Mouse (Mus musculus) bone marrow macrophage, adult 2 months (primary cell): ENCODE data around the gene Rapgef5. TPM values are rescaled to one million over a fixed set of nuclear protein-coding genes. Genes with fewer than 3 reads are reported as not detected.
A peak's percentile ranks its signal among the peaks of the same experiment; 100 is the strongest.

Source experiments
- H3K27ac ChIP-seq: 2 replicates; pipeline ENCODE4 v1.5.1; 2012; ENCODE audit warnings: low read depth, low read length; ENCODE audit not compliant: insufficient read depth
- H3K4me1 ChIP-seq: 2 replicates; pipeline ENCODE4 v1.6.1; 2012; ENCODE audit warnings: low read length; ENCODE audit not compliant: control insufficient read depth, insufficient read depth
- H3K4me3 ChIP-seq: 2 replicates; pipeline ENCODE4 v1.5.1; 2012; ENCODE audit warnings: mild to moderate bottlenecking, low read length, moderate library complexity; ENCODE audit not compliant: insufficient read depth
- CTCF ChIP-seq: IDR thresholded peaks from 2 replicates; pipeline ENCODE4 v1.5.1; 2012; ENCODE audit warnings: low read depth, mild to moderate bottlenecking, low read length, moderate library complexity
- POLR2A ChIP-seq: IDR thresholded peaks from 2 replicates; pipeline ENCODE4 v1.6.1; 2012; ENCODE audit warnings: mild to moderate bottlenecking, low read depth, low read length, borderline replicate concordance
- polyA plus RNA-seq: library from polyadenylated mRNA; stranded (reverse); fragments of >200 nt; gene quantifications from 2 replicates; pipeline ENCODE4 v1.2.4, GENCODE M21; 2012; ENCODE audit not compliant: missing spikeins, insufficient read depth, insufficient read length

Rapgef5 gene
- polyA plus RNA-seq, 1 experiment: 28.7 TPM

DNA sequence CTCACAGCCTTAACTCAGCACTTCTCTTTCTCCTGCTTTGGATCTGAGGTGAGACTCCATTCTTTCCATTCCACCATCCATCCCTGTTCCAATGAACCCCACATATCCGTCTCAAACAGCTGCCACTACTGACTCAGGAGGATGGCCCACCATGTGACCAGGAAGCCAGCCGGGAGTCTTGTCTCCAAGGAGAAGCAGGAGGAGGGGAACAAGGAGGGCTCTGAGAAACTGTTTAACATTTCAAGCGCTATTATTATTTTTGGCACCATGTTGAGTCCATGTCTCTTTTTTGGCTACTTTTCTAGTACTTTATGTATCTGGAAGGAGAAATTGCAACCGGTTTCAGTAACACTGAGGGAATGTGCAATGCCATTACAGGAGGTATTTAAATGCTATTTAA is 15.1 kb upstream of the Rapgef5 start:
- Histone ChIP-seq H3K4me3 (no peak overlapping the region), H3K27ac (no peak overlapping the region), H3K4me1 (peaks cover 13% of the 10 kb centered on the region)
- no peak for TF ChIP-seq CTCF
- no peak for TF ChIP-seq POLR2A

DNA sequence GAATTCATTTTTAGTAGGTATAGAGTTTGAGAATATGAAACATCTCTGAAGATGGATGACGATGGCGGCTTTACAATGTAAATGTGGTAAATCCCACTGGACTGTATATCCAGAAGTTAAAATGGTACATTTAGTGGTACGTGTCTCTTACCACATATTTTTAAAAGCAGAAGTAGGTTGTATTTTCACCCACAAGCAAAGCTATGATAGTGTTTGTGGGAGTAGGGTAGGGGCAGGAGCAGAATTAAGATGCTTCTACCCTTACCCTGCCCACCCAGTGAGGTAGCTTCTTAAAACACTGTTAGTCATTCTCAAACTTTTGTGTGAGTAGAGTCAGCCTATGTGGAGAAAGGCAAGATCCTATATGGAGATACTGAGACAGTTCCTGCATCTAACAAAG is 13.4 kb upstream of the Rapgef5 start:
- H3K4me1 ChIP-seq: peaks cover 12% of the 10 kb centered on the region
- no peak overlapping the region for H3K4me3 ChIP-seq
- no peak overlapping the region for H3K27ac ChIP-seq
- TF ChIP-seq CTCF (no peak), POLR2A (no peak)

DNA sequence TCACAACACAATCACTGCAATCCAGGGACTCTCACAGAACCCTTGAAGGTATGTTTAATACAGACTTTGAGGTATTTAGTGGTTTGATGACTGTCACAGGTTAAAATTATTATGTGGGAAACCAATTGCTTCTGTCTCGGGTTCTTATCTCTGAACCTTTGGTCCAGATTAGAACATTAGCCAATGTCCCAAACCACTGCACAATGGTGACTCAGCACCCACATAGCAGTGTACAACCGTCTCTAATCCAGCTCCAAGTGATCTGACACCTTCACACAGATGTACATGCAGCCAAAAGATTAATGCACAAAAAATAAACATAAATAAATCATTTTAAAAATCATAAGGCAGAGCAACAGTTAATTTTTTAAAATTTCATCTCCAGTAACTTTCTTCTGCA is 11.1 kb upstream of the Rapgef5 start:
- no peak overlapping the region for H3K27ac ChIP-seq
- peaks cover 10% of the 10 kb centered on the region for H3K4me1 ChIP-seq
- no peak overlapping the region for H3K4me3 ChIP-seq
- TF ChIP-seq POLR2A (no peak), CTCF (no peak)

DNA sequence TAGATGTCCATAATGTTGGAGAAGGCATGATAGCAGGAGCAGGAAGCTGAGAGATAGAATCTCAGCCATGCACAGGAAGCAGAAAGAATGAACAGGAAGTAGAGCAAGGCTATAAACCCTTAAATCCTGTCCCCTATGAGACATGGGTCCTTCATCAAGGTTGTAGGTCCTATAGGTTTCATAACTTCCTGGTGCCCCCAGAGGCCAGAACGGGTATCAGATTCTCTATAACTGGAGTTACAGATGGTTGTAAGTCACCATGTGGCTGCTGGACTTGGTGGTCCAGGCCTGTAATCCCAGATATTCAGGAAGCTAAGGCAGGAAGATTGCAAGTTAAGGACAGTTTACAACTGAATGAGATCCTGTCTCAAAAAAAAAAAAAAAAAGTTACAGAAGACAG is 8.5 kb upstream of the Rapgef5 start:
- Histone ChIP-seq H3K4me3 (no peak overlapping the region), H3K27ac (no peak overlapping the region), H3K4me1 (peaks cover 5% of the 10 kb centered on the region; the same call in 1 of the 2 replicates)
- TF ChIP-seq POLR2A: no peak
- TF ChIP-seq CTCF: no peak

DNA sequence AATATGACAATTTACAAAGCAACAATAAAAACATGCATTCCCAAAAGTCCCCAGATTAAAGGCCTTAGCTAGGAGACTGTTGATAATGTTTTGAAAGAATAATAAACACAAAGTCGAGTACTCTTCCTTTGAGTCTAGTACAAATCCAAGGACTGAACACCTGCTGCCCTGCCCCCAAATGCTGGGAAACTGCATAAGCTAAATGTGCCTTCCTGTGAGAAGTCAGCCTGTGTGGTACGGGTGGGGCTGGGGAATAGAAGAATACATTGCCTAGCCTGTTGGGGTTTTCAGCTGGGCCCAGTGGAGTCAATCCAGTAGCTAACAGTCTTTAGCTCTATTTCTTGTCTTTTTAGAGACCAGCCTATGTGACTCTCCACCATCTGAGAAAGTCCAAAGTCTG is 6.4 kb upstream of the Rapgef5 start:
- TF ChIP-seq POLR2A (no peak), CTCF (no peak)
- Histone ChIP-seq H3K4me3 (no peak overlapping the region), H3K4me1 (no peaks in the 10 kb centered on the region), H3K27ac (no peak overlapping the region)

DNA sequence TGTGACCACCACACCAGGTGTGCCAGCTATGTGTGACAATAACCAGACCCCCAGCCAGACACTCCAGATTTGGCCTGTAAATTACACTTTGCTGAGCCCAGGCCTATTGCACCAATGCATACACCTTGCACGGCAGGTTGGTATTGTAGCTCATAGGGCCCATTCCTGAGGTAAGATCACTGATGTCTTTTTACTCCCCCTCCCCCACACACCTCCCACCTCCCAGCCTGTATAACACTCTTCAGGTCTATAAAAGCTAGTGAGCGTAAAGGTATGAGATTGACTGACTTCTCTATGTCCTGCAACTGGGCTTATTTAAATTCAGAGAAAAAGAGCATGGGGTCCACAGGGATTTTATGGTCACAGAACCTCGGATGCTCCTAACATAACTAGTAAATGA is 3.8 kb upstream of the Rapgef5 start:
- peaks cover 11% of the 10 kb centered on the region for H3K4me1 ChIP-seq
- TF ChIP-seq POLR2A (no peak), CTCF (no peak)
- H3K4me3 ChIP-seq: no peak overlapping the region
- no peak overlapping the region for H3K27ac ChIP-seq

DNA sequence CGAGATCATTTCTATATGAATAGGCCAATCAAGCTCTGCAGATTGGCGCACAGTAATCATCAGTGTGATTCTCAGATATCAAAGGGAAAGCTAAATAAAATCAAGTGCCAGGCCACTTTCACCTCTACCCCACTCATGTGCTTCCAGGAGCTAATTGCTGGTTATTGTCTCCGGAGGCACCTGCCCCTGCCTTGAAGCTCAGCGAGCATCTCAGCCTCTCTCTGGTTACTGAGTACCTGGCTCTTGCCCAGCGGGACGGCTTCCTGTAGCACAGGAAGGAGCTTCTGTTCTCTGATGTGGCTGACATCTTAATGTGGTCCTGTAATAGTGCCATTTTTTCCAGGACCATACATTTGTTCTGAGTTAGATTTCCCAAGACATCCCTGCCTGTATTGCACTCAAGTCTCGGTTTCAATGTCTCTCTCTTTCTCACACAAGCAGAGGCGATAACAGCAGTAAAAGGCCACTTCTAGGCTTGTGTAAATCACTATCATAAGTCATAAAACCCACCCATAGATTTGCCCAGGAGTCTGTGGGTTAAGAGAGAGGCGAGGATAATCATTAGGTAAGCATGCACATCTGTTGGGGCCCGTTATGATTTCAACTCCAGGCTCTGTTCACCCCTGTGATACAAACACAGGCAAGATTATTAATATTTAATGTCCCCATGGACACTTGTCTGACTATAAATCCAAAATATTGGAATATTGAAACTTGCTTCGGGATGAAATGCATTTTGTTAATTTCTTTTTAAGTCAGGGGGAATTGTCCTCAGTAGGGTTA is 2.9 kb upstream of the Rapgef5 start:
- Histone ChIP-seq H3K4me1 (peaks cover 16% of the 10 kb centered on the region), H3K27ac (no peak overlapping the region), H3K4me3 (no peak overlapping the region)
- TF ChIP-seq POLR2A (no peak), CTCF (no peak)

DNA sequence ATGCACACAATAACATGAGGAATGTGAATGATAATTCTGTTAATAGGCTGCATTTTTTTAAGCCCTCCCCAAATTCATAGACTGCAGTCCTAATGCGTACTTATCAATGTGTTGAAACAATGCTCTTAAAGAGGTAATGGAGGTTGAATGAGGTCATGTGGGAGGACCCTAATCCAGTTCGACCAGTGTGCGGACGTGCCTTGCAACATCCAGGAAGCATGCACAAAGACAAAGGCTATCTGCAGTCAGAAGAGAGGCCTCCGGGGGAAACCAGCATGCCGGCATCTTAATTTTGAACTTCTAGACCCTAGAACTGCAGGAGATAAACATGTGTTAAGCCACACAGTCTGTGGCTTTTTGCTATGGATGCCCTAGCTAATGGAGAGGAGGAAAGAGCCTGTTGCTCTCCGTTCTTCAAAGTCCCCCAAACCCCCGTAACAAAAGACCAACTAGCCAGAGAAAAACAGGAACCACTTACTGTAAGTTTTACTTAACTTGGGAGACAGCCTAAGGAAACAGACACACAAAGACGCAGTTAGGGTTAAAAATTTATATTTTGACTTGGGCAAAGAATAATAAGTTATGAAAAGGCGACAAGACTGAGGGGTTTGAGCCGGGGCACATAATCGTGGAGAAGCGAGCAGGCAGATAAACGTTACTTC is 1.1 kb downstream of the Rapgef5 start:
- Histone ChIP-seq H3K4me3 (peak overlapping the region; percentile 46), H3K27ac (peak overlapping the region; percentile 84), H3K4me1 (peaks cover 33% of the 10 kb centered on the region)
- no peak for TF ChIP-seq CTCF
- no peak for TF ChIP-seq POLR2A

DNA sequence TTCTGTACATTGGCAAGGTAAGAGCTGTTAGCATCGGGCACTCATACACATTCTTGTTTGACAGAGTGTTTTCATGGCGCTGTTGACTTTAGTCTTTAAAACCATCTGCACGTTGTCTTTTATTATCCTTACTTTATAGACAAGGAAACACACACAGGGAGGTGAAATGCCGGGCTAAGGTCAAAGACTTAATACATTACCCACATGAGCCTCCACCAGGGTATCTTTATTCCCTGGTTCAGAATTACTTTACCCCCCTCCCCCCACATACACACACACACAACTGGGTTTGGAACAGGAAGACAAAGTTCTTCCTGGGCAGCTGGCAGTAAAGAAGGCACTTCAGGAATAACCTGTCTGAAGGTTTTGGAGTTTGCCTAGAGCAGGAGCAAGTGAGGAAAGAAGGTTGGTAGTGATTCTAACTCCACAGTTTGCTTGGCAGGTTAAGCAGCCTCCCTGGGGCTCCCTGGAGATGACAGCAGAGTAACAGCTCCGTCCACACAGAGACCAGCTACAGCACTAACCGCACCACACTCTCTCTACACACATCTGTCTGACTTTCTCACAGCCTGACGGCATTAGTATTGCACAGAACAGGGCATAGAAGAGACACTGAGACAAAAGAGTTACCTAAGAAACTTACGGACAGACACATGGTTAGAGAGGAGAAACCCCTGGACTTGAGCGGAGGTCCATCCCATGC is 8.2 kb downstream of the Rapgef5 start:
- H3K27ac ChIP-seq: no peak overlapping the region
- no peak for TF ChIP-seq CTCF
- no peak for TF ChIP-seq POLR2A
- no peak overlapping the region for H3K4me3 ChIP-seq
- H3K4me1 ChIP-seq: peaks cover 7% of the 10 kb centered on the region

DNA sequence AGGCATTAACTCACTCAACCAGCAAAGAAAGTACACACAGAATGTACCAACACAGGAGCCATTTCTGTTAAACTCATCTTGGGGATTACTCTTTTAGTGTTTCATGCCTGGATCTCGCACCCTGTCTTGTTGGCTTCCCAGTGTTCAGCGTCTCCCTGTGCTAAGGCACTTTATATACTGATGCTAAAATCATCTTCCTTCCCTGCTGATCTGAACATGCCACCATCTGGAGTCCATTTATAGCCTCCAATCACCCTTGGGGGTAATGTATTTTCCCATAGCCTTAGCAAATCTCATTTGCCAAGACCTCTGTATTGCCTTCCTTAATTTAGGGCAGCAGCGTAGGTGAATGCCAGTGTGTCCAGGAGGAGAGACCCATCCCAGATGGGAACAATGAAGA is 11.6 kb downstream of the Rapgef5 start:
- no peak for TF ChIP-seq CTCF
- no peak overlapping the region for H3K27ac ChIP-seq
- H3K4me1 ChIP-seq: no peaks in the 10 kb centered on the region
- H3K4me3 ChIP-seq: no peak overlapping the region
